Mouse (Mus musculus): ENCODE data around the gene Parp3. TPM values are rescaled to one million over a fixed set of nuclear protein-coding genes. Genes with fewer than 3 reads are reported as not detected.

Parp3 gene
- total and polyA plus RNA-seq, 3 experiments = 2.2 to 5.0 TPM; not detected in 1

DNA sequence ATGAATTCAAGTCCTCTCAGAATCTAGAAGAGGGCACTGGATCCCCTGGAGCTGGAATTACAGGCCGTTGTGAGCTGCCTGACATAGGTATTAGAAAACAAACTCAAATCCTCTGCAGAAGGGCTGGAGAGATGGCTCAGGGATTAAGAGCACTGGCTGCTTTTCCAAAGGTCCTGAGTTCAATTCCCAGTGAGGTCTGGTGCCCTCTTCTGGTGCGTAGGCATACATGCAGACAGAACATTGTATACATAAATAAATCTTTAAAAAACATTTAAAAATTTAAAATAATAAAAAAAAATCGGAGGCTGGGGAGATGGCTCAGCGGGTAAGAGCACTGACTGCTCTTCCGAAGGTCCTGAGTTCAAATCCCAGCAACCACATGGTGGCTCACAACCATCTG lies 34.1 kb downstream of the Parp3 start:
- Histone ChIP-seq H3K79me2 (ENCODE audit: control insufficient read depth, insufficient read depth, low read length, poor library complexity) (no peaks in the 10 kb centered on the region; the same call in 1 of the 2 replicates), H3K4me1 (ENCODE audit: control insufficient read depth in 1 of 2, insufficient read depth in 2 of 2, low read length in 2 of 2) (peaks cover 0 to 10% of the 10 kb centered on the region in 2 experiments; a peak in 2 of 4 replicates), H3K9ac (ENCODE audit: control insufficient read depth, low read depth, low read length, poor library complexity, severe bottlenecking) (no peak overlapping the region), H3K27ac (ENCODE audit: control insufficient read depth, low read depth, low read length) (no peak overlapping the region), H3K27me3 (ENCODE audit: control insufficient read depth in 1 of 2, insufficient read depth in 2 of 2, low read length in 2 of 2) (no peaks in the 10 kb centered on the region), H3K4me3 (ENCODE audit: control insufficient read depth in 1 of 2, insufficient read depth in 1 of 2, low read depth in 2 of 2, low read length in 2 of 2) (no peak overlapping the region), H3K36me3 (ENCODE audit: control insufficient read depth in 1 of 2, insufficient read depth in 2 of 2, low read length in 2 of 2) (peaks cover 0 to 5% of the 10 kb centered on the region in 2 experiments; a peak in 2 of 4 replicates), H3K9me3 (replicated peaks; ENCODE audit: insufficient read depth, low read length) (no peaks in the 10 kb centered on the region)
- no peak for TF ChIP-seq MAX (IDR thresholded peaks at IDR 0.05; ENCODE audit: low read length)
- TF ChIP-seq CTCF (IDR thresholded peaks at IDR 0.05 in 2 of 3, conservative IDR thresholded peaks at IDR 0.05 in 1 of 3; ENCODE audit: control insufficient read depth in 1 of 3, insufficient read depth in 1 of 3, low read depth in 2 of 3, low read length in 3 of 3, poor library complexity in 1 of 3, severe bottlenecking in 1 of 3) = no peak; a peak in 1 of 6 replicates
- no peak for TF ChIP-seq UBTF (IDR thresholded peaks at IDR 0.05; ENCODE audit: borderline replicate concordance, insufficient read depth, low read depth, low read length)
- TF ChIP-seq TBP (IDR thresholded peaks at IDR 0.05; ENCODE audit: low read depth, low read length) = no peak
- TF ChIP-seq E2F4 (IDR thresholded peaks at IDR 0.05; ENCODE audit: borderline replicate concordance, low read depth, low read length) = no peak
- TF ChIP-seq MYB (IDR thresholded peaks at IDR 0.05; ENCODE audit: low read depth, low read length) = no peak
- no peak for TF ChIP-seq ELF1 (IDR thresholded peaks at IDR 0.05; ENCODE audit: low read depth, low read length)
- no peak for TF ChIP-seq ZNF384 (IDR thresholded peaks at IDR 0.05; ENCODE audit: low read depth, low read length)
- no peak for TF ChIP-seq MEF2A (IDR thresholded peaks at IDR 0.05; ENCODE audit: extremely low read depth, insufficient replicate concordance, low read depth, low read length, poor library complexity, severe bottlenecking)
- no peak for TF ChIP-seq RCOR1 (IDR thresholded peaks at IDR 0.05; ENCODE audit: low read depth, low read length)
- no peak for TF ChIP-seq KAT2A (conservative IDR thresholded peaks at IDR 0.05; ENCODE audit: low read depth, low read length)
- TF ChIP-seq POLR2AphosphoS2 (IDR thresholded peaks at IDR 0.05; ENCODE audit: low read length) = no peak
- DNase-seq (ENCODE audit: low read depth, low spot score) = no peak

DNA sequence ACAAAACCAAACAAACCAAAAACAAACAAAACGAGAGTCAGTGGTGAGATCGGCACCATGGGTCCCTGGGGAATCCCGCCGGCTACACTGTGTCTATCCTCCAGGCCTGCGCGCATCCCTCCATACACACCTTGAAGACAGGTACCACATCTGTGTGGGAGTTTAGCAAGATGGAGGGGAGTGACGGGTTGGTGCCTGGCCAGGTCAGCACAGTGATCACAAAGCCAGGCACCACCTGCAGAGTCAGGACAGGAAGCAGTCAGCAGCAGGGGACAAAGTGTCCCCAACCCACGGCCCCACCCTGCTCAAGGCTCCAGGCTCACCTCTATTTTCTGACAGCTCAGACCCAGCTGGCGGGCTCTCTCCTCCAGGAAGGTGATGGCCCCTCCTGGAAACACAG lies 40.2 kb downstream of the Parp3 start:
- Histone ChIP-seq H3K9ac (ENCODE audit: control insufficient read depth, low read depth, low read length, poor library complexity, severe bottlenecking) (no peak overlapping the region), H3K27me3 (ENCODE audit: control insufficient read depth in 1 of 2, insufficient read depth in 2 of 2, low read length in 2 of 2) (no peaks in the 10 kb centered on the region), H3K4me3 (ENCODE audit: control insufficient read depth in 1 of 2, insufficient read depth in 1 of 2, low read depth in 2 of 2, low read length in 2 of 2) (no peak overlapping the region), H3K79me2 (ENCODE audit: control insufficient read depth, insufficient read depth, low read length, poor library complexity) (peaks cover 6% of the 10 kb centered on the region; the same call in 1 of the 2 replicates), H3K9me3 (replicated peaks; ENCODE audit: insufficient read depth, low read length) (no peaks in the 10 kb centered on the region), H3K36me3 (ENCODE audit: control insufficient read depth in 1 of 2, insufficient read depth in 2 of 2, low read length in 2 of 2) (peaks cover 4 to 10% of the 10 kb centered on the region in 2 experiments; a peak in 3 of 4 replicates), H3K4me1 (ENCODE audit: control insufficient read depth in 1 of 2, insufficient read depth in 2 of 2, low read length in 2 of 2) (peaks cover 0 to 22% of the 10 kb centered on the region in 2 experiments; a peak in 3 of 4 replicates), H3K27ac (ENCODE audit: control insufficient read depth, low read depth, low read length) (no peak overlapping the region)
- no peak for DNase-seq (ENCODE audit: low read depth, low spot score)
- TF ChIP-seq NELFE (IDR thresholded peaks at IDR 0.05; ENCODE audit: low read depth, low read length) (no peak), POLR2AphosphoS5 (IDR thresholded peaks at IDR 0.05; ENCODE audit: borderline replicate concordance, low read depth, low read length) (no peak), MYB (IDR thresholded peaks at IDR 0.05; ENCODE audit: low read depth, low read length) (no peak), HCFC1 (IDR thresholded peaks at IDR 0.05; ENCODE audit: low read depth, low read length) (no peak), ZC3H11A (IDR thresholded peaks at IDR 0.05; ENCODE audit: low read depth, low read length) (no peak), MXI1 (IDR thresholded peaks at IDR 0.05; ENCODE audit: low read depth, low read length) (no peak), ZMIZ1 (IDR thresholded peaks at IDR 0.05; ENCODE audit: low read depth, low read length) (no peak), USF2 (IDR thresholded peaks at IDR 0.05; ENCODE audit: borderline replicate concordance in 1 of 2, insufficient read depth in 1 of 2, low read depth in 1 of 2, low read length in 2 of 2) (no peak), SMC3 (IDR thresholded peaks at IDR 0.05; ENCODE audit: low read depth, low read length) (no peak), UBTF (IDR thresholded peaks at IDR 0.05; ENCODE audit: borderline replicate concordance, insufficient read depth, low read depth, low read length) (no peak), BHLHE40 (IDR thresholded peaks at IDR 0.05; ENCODE audit: borderline replicate concordance, low read depth, low read length) (no peak), CTCF (IDR thresholded peaks at IDR 0.05 in 2 of 3, conservative IDR thresholded peaks at IDR 0.05 in 1 of 3; ENCODE audit: control insufficient read depth in 1 of 3, insufficient read depth in 1 of 3, low read depth in 2 of 3, low read length in 3 of 3, poor library complexity in 1 of 3, severe bottlenecking in 1 of 3) (no peak), NRF1 (IDR thresholded peaks at IDR 0.05; ENCODE audit: insufficient read depth, low read depth, low read length, poor library complexity, severe bottlenecking) (no peak), TAL1 (IDR thresholded peaks at IDR 0.05; ENCODE audit: low read length) (no peak), ELF1 (IDR thresholded peaks at IDR 0.05; ENCODE audit: low read depth, low read length) (no peak), GATA1 (IDR thresholded peaks at IDR 0.05; ENCODE audit: low read depth, low read length) (no peak), CHD2 (IDR thresholded peaks at IDR 0.05; ENCODE audit: low read length) (no peak), KAT2A (conservative IDR thresholded peaks at IDR 0.05; ENCODE audit: low read depth, low read length) (no peak)
